1 mouse cellular context compared by ENCODE assay signal in genomic region chr10:81384605-81384982, GRCm38 (mm10).
A peak's percentile ranks its signal among the peaks of the same experiment; 100 is the strongest.
TF ChIP-seq lines count a peak whose summit lies in the region.

No protein-coding gene starts in this region.

TF ChIP-seq in CH12.LX, 34 proteins besides CTCF, POLR2A, EP300 and RAD21:
- TF ChIP-seq BHLHE40 (IDR thresholded peaks at IDR 0.05; ENCODE audit: low read depth, low read length) (peak; percentile 74), MXI1 (IDR thresholded peaks at IDR 0.05; ENCODE audit: low read depth, low read length) (peak; percentile 51), RCOR1 (conservative IDR thresholded peaks at IDR 0.05; ENCODE audit: low read depth, low read length) (peak; percentile 39; the same call in 1 of the 2 replicates), NRF1 (IDR thresholded peaks at IDR 0.05; ENCODE audit: low read depth, low read length) (no peak), USF2 (conservative IDR thresholded peaks at IDR 0.05; ENCODE audit: low read depth, low read length) (no peak), UBTF (IDR thresholded peaks at IDR 0.05; ENCODE audit: low read depth, low read length) (no peak), SIN3A (IDR thresholded peaks at IDR 0.05; ENCODE audit: low read length) (0 out of 2 replicates have a peak, but pooled peaks have one; percentile 4), ZMIZ1 (IDR thresholded peaks at IDR 0.05; ENCODE audit: low read depth, low read length) (peak; percentile 8; the same call in 1 of the 2 replicates), MAZ (IDR thresholded peaks at IDR 0.05; ENCODE audit: low read depth, low read length) (peak; percentile 24; the same call in 1 of the 2 replicates), ELF1 (IDR thresholded peaks at IDR 0.05; ENCODE audit: low read depth, low read length) (no peak), MAX (IDR thresholded peaks at IDR 0.05; ENCODE audit: low read length) (no peak; the same call in 1 of the 2 replicates), KAT2A (IDR thresholded peaks at IDR 0.05; ENCODE audit: insufficient replicate concordance, low read length) (0 out of 2 replicates have a peak, but pooled peaks have one; percentile 4)
